Mouse (Mus musculus): Measurements from ENCODE around the gene Mphosph6. TPM values are rescaled to one million over a fixed set of nuclear protein-coding genes. Genes with fewer than 3 reads are reported as not detected.

Gene Mphosph6
- polyA plus RNA-seq, 1 experiment from 2014 or later: 61.4 TPM

DNA sequence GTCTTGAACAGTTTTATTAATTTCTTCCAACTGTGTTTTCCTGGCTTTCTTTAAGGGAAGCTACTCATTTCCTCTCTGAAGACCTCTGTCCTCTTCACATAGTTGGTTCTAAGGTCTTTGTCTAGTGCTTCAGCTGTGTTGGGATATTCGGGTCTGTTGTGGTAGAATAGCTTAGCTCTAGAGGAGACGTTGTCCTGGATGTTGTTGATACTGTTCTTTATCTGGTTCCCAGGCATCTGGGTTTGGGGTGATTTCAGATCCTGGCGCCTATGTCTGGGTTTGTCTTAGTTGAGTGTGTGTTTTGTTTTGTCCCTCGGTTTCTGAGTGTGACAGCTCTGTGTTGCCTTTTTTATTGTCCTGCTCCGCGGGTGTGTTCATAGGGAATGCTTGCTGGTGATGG lies 39.0 kb downstream of the Mphosph6 start:
- Histone ChIP-seq H3K36me3 (no peaks in the 10 kb centered on the region), H3K9me3 (replicated peaks) (no peaks in the 10 kb centered on the region; the same call in 1 of the 2 replicates), H3K4me1 (no peaks in the 10 kb centered on the region), H3K27me3 (ENCODE audit: low read depth, poor library complexity, severe bottlenecking) (no peaks in the 10 kb centered on the region), H3K4me3 (no peak overlapping the region), H3K27ac (replicated peaks) (no peak overlapping the region)
- 93% methylated on average over 6 of the region's 6 CpGs for WGBS
- DNase-seq (ENCODE audit: low spot score): no peak

DNA sequence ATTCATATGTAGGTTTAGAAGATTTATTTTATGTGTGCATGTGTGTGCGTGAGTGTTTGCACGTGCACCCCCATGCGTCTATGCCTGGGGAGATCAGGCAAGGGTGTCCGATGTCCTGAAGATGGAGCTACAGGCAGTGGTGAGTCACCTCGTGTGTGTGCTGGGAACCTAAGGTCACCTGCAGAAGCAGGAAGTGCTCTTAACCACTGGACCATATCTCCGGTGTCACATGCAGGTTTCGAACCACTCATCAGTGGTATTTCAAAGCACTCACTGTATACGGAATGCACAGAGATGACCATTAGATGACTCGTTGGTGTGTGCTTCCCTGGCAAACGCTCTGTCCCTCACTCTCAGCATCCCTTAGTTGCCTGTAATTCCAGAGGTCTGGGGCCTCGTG lies 43.8 kb downstream of the Mphosph6 start:
- no peak overlapping the region for H3K27ac ChIP-seq (replicated peaks)
- no peaks in the 10 kb centered on the region for H3K36me3 ChIP-seq
- H3K27me3 ChIP-seq (ENCODE audit: low read depth, poor library complexity, severe bottlenecking): no peaks in the 10 kb centered on the region
- DNase-seq (ENCODE audit: low spot score): no peak
- no peaks in the 10 kb centered on the region; the same call in 1 of the 2 replicates for H3K9me3 ChIP-seq (replicated peaks)
- H3K4me3 ChIP-seq: no peak overlapping the region
- 87% methylated on average over 11 of the region's 11 CpGs for WGBS
- no peaks in the 10 kb centered on the region for H3K4me1 ChIP-seq

DNA sequence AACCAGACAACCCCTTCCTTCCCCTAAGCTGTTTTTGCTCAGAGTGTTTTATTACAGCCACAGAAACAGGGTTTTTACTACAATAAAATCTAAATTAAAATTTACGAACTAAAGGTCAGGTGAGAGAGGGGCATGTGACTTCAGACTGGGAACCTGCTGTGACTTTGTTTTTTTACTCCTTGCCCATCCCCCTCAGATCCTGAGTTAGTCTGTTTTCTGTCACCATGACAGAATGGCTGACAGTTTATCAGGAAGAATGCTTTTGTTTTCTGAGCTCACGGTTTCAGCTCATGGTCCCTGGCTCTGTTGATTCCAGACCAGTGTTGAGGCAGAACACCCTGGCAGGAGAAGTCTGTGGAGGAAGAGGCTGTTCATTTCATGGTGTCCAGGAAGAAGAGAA lies 52.3 kb downstream of the Mphosph6 start:
- Histone ChIP-seq H3K4me1 (no peaks in the 10 kb centered on the region), H3K9me3 (replicated peaks) (no peaks in the 10 kb centered on the region), H3K4me3 (no peak overlapping the region), H3K27ac (replicated peaks) (no peak overlapping the region), H3K27me3 (ENCODE audit: low read depth, poor library complexity, severe bottlenecking) (no peaks in the 10 kb centered on the region), H3K36me3 (no peaks in the 10 kb centered on the region)
- WGBS: 59% methylated on average over 2 of the region's 2 CpGs
- no peak for DNase-seq (ENCODE audit: low spot score)

DNA sequence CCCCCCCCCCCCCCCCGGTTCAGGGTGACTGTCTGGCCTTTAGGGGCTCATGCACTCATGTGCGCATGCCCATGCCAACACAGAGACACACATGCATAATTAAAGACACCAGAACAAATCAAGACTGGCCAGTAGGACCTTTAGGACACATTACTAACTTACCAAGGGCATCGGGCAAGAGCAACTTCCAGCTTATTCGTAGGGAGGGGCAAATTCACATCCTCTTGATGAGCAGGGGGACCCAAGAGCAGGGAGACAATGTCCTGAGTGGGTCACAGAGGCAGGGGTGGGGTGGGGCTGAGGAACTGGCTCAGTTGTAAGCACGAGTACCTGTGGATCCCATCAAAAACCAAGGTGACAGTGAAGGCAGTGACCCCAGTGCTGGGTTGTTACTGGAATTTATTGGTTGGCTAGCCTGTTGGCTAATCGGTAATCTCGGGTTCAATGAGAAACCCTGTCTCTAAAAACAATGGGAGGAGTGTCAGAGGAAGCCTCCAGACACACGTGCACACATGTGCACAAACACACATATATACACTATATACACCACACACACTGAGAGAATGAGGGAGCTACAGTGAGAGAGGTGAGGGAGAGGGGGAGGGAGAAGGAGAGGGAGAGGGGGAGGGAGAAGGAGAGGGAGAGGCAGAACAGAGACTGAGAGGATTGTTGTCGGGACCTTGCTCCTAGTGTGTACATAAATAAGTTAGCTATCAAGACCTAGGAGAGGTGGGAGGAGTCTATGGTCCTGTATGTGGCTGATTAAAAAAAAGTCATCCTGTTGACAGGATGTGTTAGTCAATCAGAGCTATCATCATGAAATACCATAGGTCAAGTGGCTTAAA lies 53.6 kb downstream of the Mphosph6 start:
- 86% methylated on average over 8 of the region's 9 CpGs for WGBS
- Histone ChIP-seq H3K27ac (replicated peaks) (no peak overlapping the region), H3K4me1 (no peaks in the 10 kb centered on the region), H3K36me3 (no peaks in the 10 kb centered on the region), H3K27me3 (ENCODE audit: low read depth, poor library complexity, severe bottlenecking) (no peaks in the 10 kb centered on the region), H3K4me3 (no peak overlapping the region), H3K9me3 (replicated peaks) (no peaks in the 10 kb centered on the region)
- no peak for DNase-seq (ENCODE audit: low spot score)

DNA sequence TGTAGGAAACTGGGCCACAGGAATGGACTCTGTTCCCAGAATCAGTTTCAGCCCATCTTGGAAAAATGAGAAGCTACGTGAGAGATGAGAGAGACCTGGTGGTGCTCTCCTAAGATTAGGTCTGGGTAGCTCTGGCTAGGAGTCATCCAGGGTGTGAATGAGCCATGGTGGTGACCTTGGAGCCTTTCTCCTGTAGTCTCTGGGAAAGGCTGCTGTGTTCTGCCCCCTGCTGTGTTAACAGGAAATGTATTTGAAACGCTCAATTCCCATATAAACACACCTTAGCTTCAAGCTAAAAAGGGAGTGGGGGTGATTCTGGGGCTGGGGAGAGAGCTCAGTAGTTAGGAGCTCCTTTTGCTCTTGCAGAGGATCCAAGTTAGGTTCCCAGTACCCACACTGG lies 54.3 kb downstream of the Mphosph6 start:
- 59% methylated on average over 2 of the region's 2 CpGs for WGBS
- Histone ChIP-seq H3K4me3 (no peak overlapping the region), H3K4me1 (no peaks in the 10 kb centered on the region), H3K9me3 (replicated peaks) (no peaks in the 10 kb centered on the region), H3K27me3 (ENCODE audit: low read depth, poor library complexity, severe bottlenecking) (no peaks in the 10 kb centered on the region), H3K27ac (replicated peaks) (no peak overlapping the region), H3K36me3 (no peaks in the 10 kb centered on the region)
- DNase-seq (ENCODE audit: low spot score): no peak

DNA sequence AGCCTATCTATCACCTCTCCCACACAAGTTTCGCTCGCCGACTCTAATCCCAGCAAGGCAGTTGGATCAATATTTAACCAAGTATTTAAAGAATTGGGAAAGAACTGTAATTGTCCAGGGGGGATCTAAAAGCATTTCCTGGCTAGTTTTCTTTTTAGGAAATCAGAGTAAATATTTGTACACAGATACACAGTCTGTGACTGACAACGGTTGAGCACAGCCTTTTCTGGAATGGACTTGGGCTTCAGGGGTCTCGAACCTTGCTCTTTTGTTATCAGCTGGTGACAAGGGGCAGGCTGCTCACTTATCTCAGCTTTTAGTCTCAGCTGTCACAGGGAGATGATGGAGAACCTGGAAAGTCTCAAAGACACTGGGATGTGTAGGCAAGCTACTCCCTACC lies 55.1 kb downstream of the Mphosph6 start:
- Histone ChIP-seq H3K27ac (replicated peaks) (no peak overlapping the region), H3K36me3 (no peaks in the 10 kb centered on the region), H3K9me3 (replicated peaks) (no peaks in the 10 kb centered on the region), H3K4me1 (no peaks in the 10 kb centered on the region), H3K4me3 (no peak overlapping the region), H3K27me3 (ENCODE audit: low read depth, poor library complexity, severe bottlenecking) (no peaks in the 10 kb centered on the region)
- no peak for DNase-seq (ENCODE audit: low spot score)
- 85% methylated on average over 5 of the region's 5 CpGs for WGBS

DNA sequence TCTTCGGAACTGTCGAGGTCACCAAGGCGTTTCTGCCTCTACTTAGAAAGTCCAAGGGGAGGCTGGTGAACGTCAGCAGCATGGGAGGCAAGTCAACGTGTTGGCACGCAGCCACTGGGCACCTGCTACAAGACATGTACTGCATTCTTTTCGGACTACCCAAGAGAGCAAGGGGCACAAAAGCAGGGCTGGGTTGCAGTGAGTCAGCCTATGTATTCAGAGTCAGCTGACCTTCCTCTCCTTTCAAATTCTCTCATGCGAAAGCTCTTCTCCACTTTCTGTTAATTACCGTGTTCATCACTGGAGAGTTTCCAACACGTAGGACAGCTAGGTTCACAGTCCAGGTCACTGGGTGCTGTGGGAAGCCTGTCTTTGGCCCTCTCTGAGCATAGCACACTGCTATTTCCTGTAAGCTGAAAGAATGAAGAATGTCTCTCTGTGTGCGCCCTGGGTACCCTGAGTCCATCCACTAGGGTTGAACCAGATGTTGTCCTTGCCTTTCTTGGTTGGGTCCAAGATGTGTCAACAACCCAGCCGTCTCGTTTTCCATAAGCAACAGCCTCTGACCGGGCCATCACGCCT lies 59.2 kb downstream of the Mphosph6 start:
- H3K9me3 ChIP-seq (replicated peaks): no peaks in the 10 kb centered on the region
- no peak overlapping the region for H3K4me3 ChIP-seq
- no peaks in the 10 kb centered on the region for H3K27me3 ChIP-seq (ENCODE audit: low read depth, poor library complexity, severe bottlenecking)
- H3K27ac ChIP-seq (replicated peaks): no peak overlapping the region
- H3K36me3 ChIP-seq: no peaks in the 10 kb centered on the region
- 85% methylated on average over 15 of the region's 15 CpGs for WGBS
- no peak for DNase-seq (ENCODE audit: low spot score)
- H3K4me1 ChIP-seq: no peaks in the 10 kb centered on the region

Other genes starting within 250 kb of the Mphosph6 start
- 0.46 and 0.65 TPM in 2 replicates for gene Sdr42e1, start 128.3 kb downstream of the Mphosph6 start, polyA plus RNA-seq (2016; fragmentation: Nextera tagmentation; extraction: Ambion mirVana)
- gene Hsd17b2, start 100.0 kb downstream of the Mphosph6 start, polyA plus RNA-seq (2016; fragmentation: Nextera tagmentation; extraction: Ambion mirVana): 0.17 TPM in 1 of 2 replicates, not detected in the other